Mouse (Mus musculus): ENCODE results near the gene Shf. TPM values are rescaled to one million over a fixed set of nuclear protein-coding genes. Genes with fewer than 3 reads are reported as not detected.
"Not testable (repeated sequence)": the region's sequence is repeated elsewhere in the genome, so short reads cannot be mapped to it uniquely, and the experiment has no call there.

Shf gene
- polyA plus RNA-seq, 1 experiment from 2014 or later: 6.8 TPM

GRCm38 (mm10) chr2:122334170-122334569 is 34.8 kb downstream of the Shf start:
- no peak overlapping the region for H3K27ac ChIP-seq
- H3K9me3 ChIP-seq: no peaks in the 10 kb centered on the region
- H3K4me2 ChIP-seq: no peak overlapping the region
- 71% methylated on average over 3 of the region's 3 CpGs for WGBS
- H3K36me3 ChIP-seq (replicated peaks): no peaks in the 10 kb centered on the region
- H3K27me3 ChIP-seq: 0 out of 2 replicates have a peak, but pooled peaks cover 4% of the 10 kb centered on the region
- no peak for ATAC-seq (ENCODE audit: low FRiP score)
- no peaks in the 10 kb centered on the region for H3K4me1 ChIP-seq
- no peak overlapping the region for H3K9ac ChIP-seq
- no peak overlapping the region for H3K4me3 ChIP-seq (replicated peaks)

GRCm38 (mm10) chr2:122332222-122332621 is 36.7 kb downstream of the Shf start:
- 89% methylated on average over 3 of the region's 3 CpGs for WGBS
- Histone ChIP-seq H3K4me3 (replicated peaks) (no peak overlapping the region), H3K4me2 (no peak overlapping the region), H3K27ac (no peak overlapping the region), H3K27me3 (no peaks in the 10 kb centered on the region), H3K9ac (no peak overlapping the region), H3K4me1 (no peaks in the 10 kb centered on the region), H3K36me3 (replicated peaks) (no peaks in the 10 kb centered on the region), H3K9me3 (no peaks in the 10 kb centered on the region)
- no peak for ATAC-seq (ENCODE audit: low FRiP score)

GRCm38 (mm10) chr2:122330317-122330716 is 38.6 kb downstream of the Shf start:
- H3K27ac ChIP-seq; H3K27me3 ChIP-seq; H3K4me2 ChIP-seq; H3K36me3 ChIP-seq (replicated peaks); ATAC-seq (ENCODE audit: low FRiP score); H3K4me1 ChIP-seq; H3K4me3 ChIP-seq (replicated peaks); H3K9me3 ChIP-seq; H3K9ac ChIP-seq: not testable (repeated sequence)
- WGBS: 81% methylated on average over 6 of the region's 6 CpGs

GRCm38 (mm10) chr2:122327986-122328385 is 41.0 kb downstream of the Shf start:
- Histone ChIP-seq H3K27ac (no peak overlapping the region), H3K27me3 (no peaks in the 10 kb centered on the region), H3K4me3 (replicated peaks) (no peak overlapping the region), H3K36me3 (replicated peaks) (no peaks in the 10 kb centered on the region), H3K9ac (no peak overlapping the region), H3K4me2 (no peak overlapping the region), H3K4me1 (no peaks in the 10 kb centered on the region), H3K9me3 (no peaks in the 10 kb centered on the region)
- no peak for ATAC-seq (ENCODE audit: low FRiP score)
- WGBS: 77% methylated on average over 3 of the region's 3 CpGs

- H3K27ac ChIP-seq: no peak overlapping the region
These were observed 43.6 kb downstream of the Shf start for GRCm38 (mm10) chr2:122325361-122325760.

GRCm38 (mm10) chr2:122324586-122324985 is 44.4 kb downstream of the Shf start:
- no peaks in the 10 kb centered on the region for H3K27me3 ChIP-seq
- no peak overlapping the region for H3K4me3 ChIP-seq (replicated peaks)
- H3K4me1 ChIP-seq: no peaks in the 10 kb centered on the region
- H3K27ac ChIP-seq: no peak overlapping the region
- no peak overlapping the region for H3K9ac ChIP-seq
- WGBS: 88% methylated on average over 3 of the region's 3 CpGs
- no peak for ATAC-seq (ENCODE audit: low FRiP score)
- H3K9me3 ChIP-seq: no peaks in the 10 kb centered on the region
- H3K36me3 ChIP-seq (replicated peaks): no peaks in the 10 kb centered on the region
- no peak overlapping the region for H3K4me2 ChIP-seq

More at GRCm38 (mm10) chr2:122325361-122325760, 43.6 kb downstream of the Shf start:
- Histone ChIP-seq H3K9ac (no peak overlapping the region), H3K4me1 (no peaks in the 10 kb centered on the region), H3K27me3 (no peaks in the 10 kb centered on the region), H3K36me3 (replicated peaks) (no peaks in the 10 kb centered on the region), H3K4me3 (replicated peaks) (no peak overlapping the region), H3K4me2 (no peak overlapping the region), H3K9me3 (no peaks in the 10 kb centered on the region)
- no peak for ATAC-seq (ENCODE audit: low FRiP score)
- WGBS: 71% methylated on average over 2 of the region's 2 CpGs

- Histone ChIP-seq H3K27ac (no peak overlapping the region), H3K4me3 (replicated peaks) (no peak overlapping the region), H3K4me1 (no peaks in the 10 kb centered on the region), H3K9ac (no peak overlapping the region), H3K9me3 (no peaks in the 10 kb centered on the region), H3K27me3 (no peaks in the 10 kb centered on the region), H3K4me2 (no peak overlapping the region), H3K36me3 (replicated peaks) (no peaks in the 10 kb centered on the region)
- 59% methylated on average over 3 of the region's 3 CpGs for WGBS
- ATAC-seq (ENCODE audit: low FRiP score): no peak
These were observed 45.0 kb downstream of the Shf start for GRCm38 (mm10) chr2:122323960-122324359.

- no peak for ATAC-seq (ENCODE audit: low FRiP score)
- no peaks in the 10 kb centered on the region for H3K36me3 ChIP-seq (replicated peaks)
- whole genome bisulfite sequencing: 68% methylated on average over 4 of the region's 4 CpGs
- H3K4me3 ChIP-seq (replicated peaks): no peak overlapping the region
- H3K4me1 ChIP-seq: peaks cover 11% of the 10 kb centered on the region
- no peak overlapping the region for H3K9ac ChIP-seq
- H3K9me3 ChIP-seq: no peaks in the 10 kb centered on the region
- H3K27me3 ChIP-seq: peaks cover 31% of the 10 kb centered on the region
- no peak overlapping the region for H3K27ac ChIP-seq
- H3K4me2 ChIP-seq: no peak overlapping the region
These were observed 51.6 kb downstream of the Shf start for GRCm38 (mm10) chr2:122317384-122317783.

GRCm38 (mm10) chr2:122315372-122315771 is 53.6 kb downstream of the Shf start, which contains the start of gene Duox1:
Gene Duox1, plus strand, starts transcription at chr2:122315672.
- H3K4me1 ChIP-seq: peaks cover 11% of the 10 kb centered on the region
- no peak within 1 kb of the TSS for H3K4me3 ChIP-seq (replicated peaks)
- H3K9ac ChIP-seq: no peak within 1 kb of the TSS
- no peak within 1 kb of the TSS for H3K27ac ChIP-seq
- H3K27me3 ChIP-seq: peaks cover 46% of the 10 kb centered on the region
- WGBS: 88% methylated on average over 7 of the region's 7 CpGs
- no peaks in the 10 kb centered on the region for H3K36me3 ChIP-seq (replicated peaks)
- no peaks in the 10 kb centered on the region for H3K9me3 ChIP-seq
- H3K4me2 ChIP-seq: no peak within 1 kb of the TSS
- ATAC-seq (ENCODE audit: low FRiP score): no peak

- H3K4me1 ChIP-seq: peaks cover 11% of the 10 kb centered on the region
- H3K4me2 ChIP-seq: peak within 1 kb of the TSS; percentile 43
- H3K9me3 ChIP-seq: no peaks in the 10 kb centered on the region
- ATAC-seq (ENCODE audit: low FRiP score): no peak
- H3K9ac ChIP-seq: no peak within 1 kb of the TSS
- WGBS: 3% methylated on average over 24 of the region's 24 CpGs
- H3K4me3 ChIP-seq (replicated peaks): peak within 1 kb of the TSS; percentile 24
- no peaks in the 10 kb centered on the region for H3K36me3 ChIP-seq (replicated peaks)
- no peak within 1 kb of the TSS for H3K27ac ChIP-seq
- H3K27me3 ChIP-seq: peaks cover 56% of the 10 kb centered on the region
These were observed 55.4 kb downstream of the Shf start, which contains the start of gene Duoxa1 for GRCm38 (mm10) chr2:122313536-122313935. Gene Duoxa1, minus strand, starts transcription at chr2:122313730.

- H3K9me3 ChIP-seq: no peaks in the 10 kb centered on the region
- WGBS: 4% methylated on average over 27 of the region's 27 CpGs
- H3K4me3 ChIP-seq (replicated peaks): peak overlapping the region; percentile 24
These were observed 56.1 kb downstream of the Shf start for GRCm38 (mm10) chr2:122312722-122313417.

GRCm38 (mm10) chr2:122311561-122311960 is 57.4 kb downstream of the Shf start:
- no peak overlapping the region for H3K9ac ChIP-seq
- H3K36me3 ChIP-seq (replicated peaks): no peaks in the 10 kb centered on the region
- H3K9me3 ChIP-seq: no peaks in the 10 kb centered on the region
- H3K27ac ChIP-seq: no peak overlapping the region
- peaks cover 11% of the 10 kb centered on the region for H3K4me1 ChIP-seq
- H3K4me2 ChIP-seq: no peak overlapping the region
- 39% methylated on average over 2 of the region's 2 CpGs for WGBS
- no peak for ATAC-seq (ENCODE audit: low FRiP score)
- H3K27me3 ChIP-seq: peaks cover 66% of the 10 kb centered on the region
- H3K4me3 ChIP-seq (replicated peaks): no peak overlapping the region

More at GRCm38 (mm10) chr2:122312722-122313417, 56.1 kb downstream of the Shf start:
- Histone ChIP-seq H3K36me3 (replicated peaks) (no peaks in the 10 kb centered on the region), H3K9ac (no peak overlapping the region), H3K27me3 (peaks cover 56% of the 10 kb centered on the region), H3K27ac (no peak overlapping the region), H3K4me1 (peaks cover 11% of the 10 kb centered on the region), H3K4me2 (peak overlapping the region; percentile 43)
- ATAC-seq (ENCODE audit: low FRiP score): peak; percentile 33

- Histone ChIP-seq H3K27ac (no peak overlapping the region), H3K4me2 (no peak overlapping the region), H3K36me3 (replicated peaks) (no peaks in the 10 kb centered on the region), H3K4me3 (replicated peaks) (no peak overlapping the region), H3K9me3 (no peaks in the 10 kb centered on the region), H3K9ac (no peak overlapping the region), H3K4me1 (peaks cover 11% of the 10 kb centered on the region), H3K27me3 (peaks cover 75% of the 10 kb centered on the region)
- ATAC-seq (ENCODE audit: low FRiP score): no peak
- WGBS: 54% methylated on average over 3 of the region's 3 CpGs
These were observed 59.3 kb downstream of the Shf start for GRCm38 (mm10) chr2:122309647-122310046.

Data from forebrain, embryonic 12.5 days (tissue).